ENCODE assay signal across 8 mouse cellular contexts in the genomic region with DNA sequence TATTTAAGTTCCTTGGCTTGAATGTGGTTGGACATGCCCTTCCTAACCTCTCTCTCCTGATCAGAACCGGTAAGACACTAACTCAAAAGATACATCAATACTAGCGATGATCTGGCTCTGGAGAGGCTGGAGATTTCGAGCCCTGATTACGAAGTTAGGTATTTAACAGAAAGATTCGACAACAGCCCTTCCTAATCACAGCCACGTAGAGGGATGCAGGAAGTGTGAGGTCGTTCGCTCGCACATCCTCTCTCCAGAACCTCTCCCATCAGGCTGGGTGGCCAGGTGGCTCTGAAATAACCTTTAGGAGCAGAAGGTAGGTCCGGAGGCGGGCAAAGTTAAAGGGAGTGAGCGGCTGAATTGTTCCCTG. TPM values are rescaled to one million over a fixed set of nuclear protein-coding genes. Genes with fewer than 3 reads are reported as not detected.
A peak's percentile ranks its signal among the peaks of the same experiment; 100 is the strongest.
DNase-seq lines count a peak whose midpoint lies in the region; ATAC-seq lines count a peak whose summit lies in the region.

TSS of gene Spats2 (plus strand) at position 206 of the 370 bp plus-strand sequence.

- peaks cover 32% of the 10 kb centered on the region for H3K4me1 ChIP-seq in kidney, embryonic 15.5 days
- peaks cover 36% of the 10 kb centered on the region for H3K4me1 ChIP-seq in forebrain, embryonic 15.5 days
- H3K4me1 ChIP-seq in neural tube, embryonic 15.5 days, result peaks cover 37% of the 10 kb centered on the region

- no peaks in the 10 kb centered on the region for H3K36me3 ChIP-seq in kidney, embryonic 15.5 days
- no peaks in the 10 kb centered on the region for H3K36me3 ChIP-seq in forebrain, embryonic 15.5 days
- no peaks in the 10 kb centered on the region for H3K36me3 ChIP-seq in neural tube, embryonic 15.5 days

- ATAC-seq in kidney, embryonic 15.5 days (replicated peaks; ENCODE audit: low FRiP score), result no peak
- no peak for ATAC-seq in forebrain, embryonic 15.5 days (replicated peaks)
- ATAC-seq in neural tube, embryonic 15.5 days (ENCODE audit: low FRiP score), result no peak

- H3K9me3 ChIP-seq in kidney, embryonic 15.5 days (replicated peaks), result no peaks in the 10 kb centered on the region
- H3K9me3 ChIP-seq in forebrain, embryonic 15.5 days, result no peaks in the 10 kb centered on the region
- no peaks in the 10 kb centered on the region for H3K9me3 ChIP-seq in neural tube, embryonic 15.5 days (replicated peaks)

- peak within 1 kb of the TSS; percentile 80 for H3K4me2 ChIP-seq in kidney, embryonic 15.5 days
- H3K4me2 ChIP-seq in forebrain, embryonic 15.5 days (replicated peaks), result peak within 1 kb of the TSS; percentile 74
- H3K4me2 ChIP-seq in neural tube, embryonic 15.5 days, result peak within 1 kb of the TSS; percentile 92

- H3K4me3 ChIP-seq in kidney, embryonic 15.5 days (replicated peaks), result peak within 1 kb of the TSS; percentile 83
- H3K4me3 ChIP-seq in forebrain, embryonic 15.5 days, result peak within 1 kb of the TSS; percentile 92
- peak within 1 kb of the TSS; percentile 77 for H3K4me3 ChIP-seq in neural tube, embryonic 15.5 days (replicated peaks)

- DNase-seq in kidney, postnatal 14 days, result no peak
- DNase-seq in adrenal gland, adult 2 months, result no peak
- DNase-seq in left cerebral cortex, postnatal 25 days (ENCODE audit: low spot score in 2 of 2), result no peak
- no peak for DNase-seq in adipocyte (ENCODE audit: low spot score)
- DNase-seq in spleen, postnatal 36 days (ENCODE audit: low spot score in 2 of 2), result no peak

- 2% methylated on average over 12 of the region's 12 CpGs for WGBS in kidney, embryonic 15.5 days
- 2% methylated on average over 12 of the region's 12 CpGs for WGBS in forebrain, embryonic 15.5 days
- under 1% methylated on average over 12 of the region's 12 CpGs for WGBS in neural tube, embryonic 15.5 days

- peak within 1 kb of the TSS; percentile 91 for H3K9ac ChIP-seq in kidney, embryonic 15.5 days
- H3K9ac ChIP-seq in forebrain, embryonic 15.5 days (replicated peaks), result peak within 1 kb of the TSS; percentile 84
- peak within 1 kb of the TSS; percentile 84 for H3K9ac ChIP-seq in neural tube, embryonic 15.5 days (replicated peaks)

- H3K27ac ChIP-seq in kidney, embryonic 15.5 days, result peak within 1 kb of the TSS; percentile 97
- peak within 1 kb of the TSS; percentile 98 for H3K27ac ChIP-seq in forebrain, embryonic 15.5 days (replicated peaks)
- peak within 1 kb of the TSS; percentile 94 for H3K27ac ChIP-seq in neural tube, embryonic 15.5 days (replicated peaks)

- H3K27me3 ChIP-seq in kidney, embryonic 15.5 days, result no peaks in the 10 kb centered on the region
- no peaks in the 10 kb centered on the region for H3K27me3 ChIP-seq in forebrain, embryonic 15.5 days
- no peaks in the 10 kb centered on the region for H3K27me3 ChIP-seq in neural tube, embryonic 15.5 days (replicated peaks)

- intact Hi-C loops in left cerebral cortex, postnatal 25 days (cut with DNase I), result no loop called here

RNA-seq across cellular contexts. Expression of gene Spats2, which starts in this region (rescaled TPM):
- 47.1 and 50.5 TPM in 2 replicates for polyA plus RNA-seq in kidney, embryonic 15.5 days (2015; fragmentation: Nextera tagmentation; extraction: Ambion mirVana)
- 10 to 100 TPM; 14.0 to 15.6 TPM for total RNA-seq in adrenal gland, adult 2 months (2021)
- 5.6 and 7.6 TPM in 2 replicates for polyA plus RNA-seq in adrenal gland, adult 2 months (2012; rRNA removed)
- 42.9 and 43.7 TPM in 2 replicates for polyA plus RNA-seq in forebrain, embryonic 15.5 days (2015; fragmentation: Nextera tagmentation; extraction: Ambion mirVana)
- 10 to 100 TPM; 36.2 to 37.0 TPM for total RNA-seq in left cerebral cortex, postnatal 25 days (2021)
- polyA plus RNA-seq in neural tube, embryonic 15.5 days (2015; fragmentation: Nextera tagmentation; extraction: Ambion mirVana), result 28.9 and 35.4 TPM in 2 replicates
